Mouse (Mus musculus): Measurements from ENCODE around the gene Fut7.
"Not testable (repeated sequence)": the region's sequence is repeated elsewhere in the genome, so short reads cannot be mapped to it uniquely, and the experiment has no call there.

Gene Fut7

DNA sequence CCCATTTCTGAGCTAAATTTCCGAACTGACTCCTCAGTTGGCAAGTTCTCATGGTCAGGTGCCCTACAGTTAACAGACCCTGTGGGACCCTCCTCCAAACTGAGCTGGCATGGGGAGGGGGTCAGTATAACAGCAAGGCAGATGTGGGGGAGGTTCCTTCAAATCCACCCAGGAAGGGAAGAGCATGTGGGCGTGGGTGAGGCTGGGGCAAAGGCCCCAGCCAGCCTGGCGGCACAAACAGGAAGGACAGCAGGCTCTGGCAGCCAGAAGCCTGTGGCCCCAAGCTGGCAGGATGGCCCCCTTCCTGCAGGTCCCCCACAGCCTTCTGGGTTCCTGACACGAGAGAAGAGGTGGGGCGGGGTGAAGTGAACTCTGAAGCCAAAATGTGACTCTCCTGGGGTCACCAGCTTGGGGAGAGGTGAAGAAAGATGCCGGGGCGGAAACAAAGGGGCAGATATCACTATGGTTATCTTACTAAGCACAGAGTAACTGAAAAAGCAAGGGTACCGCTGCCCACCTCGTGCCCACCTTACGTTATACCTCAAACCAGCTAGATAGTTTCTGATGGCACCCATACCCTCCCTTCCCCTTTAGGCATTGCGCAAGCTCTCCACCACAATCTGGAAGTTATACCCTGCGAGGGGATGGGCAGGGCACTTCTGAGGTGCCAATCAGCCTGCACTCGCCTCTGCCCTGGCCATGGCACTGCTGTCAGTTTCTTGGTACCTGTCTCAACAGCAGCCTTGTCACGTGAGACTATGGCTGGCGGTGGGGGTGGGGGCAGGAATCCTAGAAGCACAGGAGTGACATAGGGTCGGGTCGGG, at the start of gene Fut7:
Fut7 (plus strand) TSS at position 681 of the 824 bp plus-strand sequence.
- DNase-seq = peak; percentile 95

- DNase-seq = no peak
Observed at GRCm38 (mm10) chr2:25373431-25373830, 49.6 kb upstream of the Fut7 start.

DNA sequence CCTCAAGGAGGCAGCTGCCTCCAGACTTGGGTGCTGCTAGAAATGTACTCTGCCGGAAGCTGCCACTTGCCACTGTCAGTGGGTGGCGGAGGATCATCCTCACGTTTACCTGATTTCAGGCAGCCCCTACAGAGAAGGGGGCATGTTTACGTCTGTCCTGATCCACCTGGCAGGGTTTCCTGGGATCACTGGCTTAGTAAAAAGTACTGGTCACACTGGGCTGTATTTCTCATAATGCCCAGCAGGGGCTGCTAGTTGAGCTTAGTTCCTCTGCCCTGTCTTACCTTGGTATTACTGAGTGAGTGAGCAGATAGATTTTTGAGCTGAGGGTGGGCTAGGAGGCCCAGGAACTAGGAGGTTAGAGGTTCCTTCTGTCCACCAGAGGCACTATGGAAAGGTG, 46.5 kb upstream of the Fut7 start:
- DNase-seq = peak; percentile 93

- DNase-seq = no peak
Observed at GRCm38 (mm10) chr2:25384492-25384891, 38.6 kb upstream of the Fut7 start.

GRCm38 (mm10) chr2:25391266-25391665, 31.8 kb upstream of the Fut7 start:
- DNase-seq = peak; percentile 93

DNA sequence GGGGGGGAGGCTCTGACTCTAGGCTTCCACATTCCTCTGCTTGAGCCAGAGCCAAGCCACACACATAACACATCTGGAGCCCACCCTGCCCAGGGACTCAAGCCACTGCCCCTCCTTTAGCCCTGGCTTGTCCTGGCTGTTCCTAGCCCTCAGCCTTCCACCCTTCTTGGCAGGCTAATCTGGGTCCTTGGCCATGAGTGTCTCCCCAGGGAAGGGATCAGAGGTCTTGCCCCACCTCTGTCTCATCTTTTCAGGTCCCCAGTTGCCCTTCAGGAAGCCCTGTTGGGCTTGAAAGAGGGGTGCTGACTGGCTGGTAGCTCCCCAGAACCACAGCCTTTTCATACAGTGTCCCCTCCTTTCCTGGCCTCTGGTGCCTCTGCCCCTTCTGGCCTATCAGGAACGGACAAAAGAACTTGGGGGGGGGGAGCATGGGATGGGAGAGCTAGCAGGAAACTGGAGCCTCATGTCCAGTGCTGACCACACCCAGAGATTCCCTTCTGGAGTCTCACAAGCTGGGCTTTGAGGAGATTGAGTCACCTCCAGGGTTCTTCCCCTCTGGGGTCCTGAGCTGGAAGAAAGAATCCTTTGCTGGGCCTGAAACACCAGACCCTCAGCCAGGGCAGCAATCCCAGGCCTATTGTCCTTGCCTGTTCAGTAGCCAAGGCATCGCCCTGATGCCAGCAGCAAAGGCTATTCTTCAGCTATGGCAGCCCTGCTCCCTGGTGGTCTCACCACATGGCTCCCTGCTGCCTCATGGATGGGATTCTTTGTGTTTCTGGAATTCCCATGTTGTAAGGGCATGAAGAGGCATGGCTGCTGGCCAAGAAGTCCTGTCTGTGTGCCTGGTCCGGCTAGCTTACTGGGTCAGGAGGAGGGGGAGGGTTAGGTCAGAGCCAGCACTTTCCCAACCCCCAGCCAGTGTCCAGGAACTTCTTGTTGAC, 28.5 kb upstream of the Fut7 start:
- peak; percentile 98 for DNase-seq

- peak; percentile 97 for DNase-seq
Observed at GRCm38 (mm10) chr2:25395721-25396596, 27.1 kb upstream of the Fut7 start, which contains the start of gene Entpd2. Gene Entpd2 (plus strand): TSS chr2:25395874.

DNA sequence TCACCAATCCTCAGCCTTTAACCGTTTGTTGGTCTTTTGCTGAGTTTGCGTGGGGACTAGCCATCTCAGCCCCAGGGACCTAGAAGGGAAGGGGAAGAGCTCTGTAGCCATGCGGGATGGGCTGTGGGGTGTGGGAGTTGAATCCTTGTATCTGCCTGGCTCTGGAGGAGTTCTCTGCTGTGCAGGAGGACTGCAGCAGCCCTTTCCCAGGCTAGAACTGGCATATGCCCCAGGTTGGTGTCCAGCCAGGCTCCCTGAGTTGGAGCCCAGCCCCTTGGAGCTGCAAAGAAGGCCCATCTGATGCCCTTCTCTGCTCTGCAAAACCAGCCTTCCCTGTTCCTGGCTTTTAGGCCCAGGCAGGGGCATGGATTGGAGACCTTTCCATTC, 26.5 kb upstream of the Fut7 start:
- DNase-seq = peak; percentile 94

DNA sequence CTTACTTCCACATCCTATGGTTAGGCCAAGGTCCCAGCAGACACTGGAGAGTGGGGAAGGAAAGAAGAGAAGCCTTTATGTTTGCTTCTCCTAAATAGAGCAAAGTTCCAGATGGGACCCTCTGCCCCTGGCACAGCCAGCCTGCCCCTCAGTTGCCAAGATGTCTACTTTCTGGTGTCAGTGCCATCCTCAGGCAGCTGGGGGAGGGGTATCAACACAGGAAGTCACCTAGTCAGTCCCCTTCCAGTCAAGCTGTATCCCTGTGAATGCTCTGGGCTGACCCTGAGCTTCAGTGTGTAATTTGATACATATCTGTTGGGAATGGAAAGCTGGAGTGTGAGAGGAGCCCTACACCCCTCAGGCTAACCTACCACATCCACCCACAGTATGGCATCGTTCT, 26.1 kb upstream of the Fut7 start:
- peak; percentile 90 for DNase-seq

DNA sequence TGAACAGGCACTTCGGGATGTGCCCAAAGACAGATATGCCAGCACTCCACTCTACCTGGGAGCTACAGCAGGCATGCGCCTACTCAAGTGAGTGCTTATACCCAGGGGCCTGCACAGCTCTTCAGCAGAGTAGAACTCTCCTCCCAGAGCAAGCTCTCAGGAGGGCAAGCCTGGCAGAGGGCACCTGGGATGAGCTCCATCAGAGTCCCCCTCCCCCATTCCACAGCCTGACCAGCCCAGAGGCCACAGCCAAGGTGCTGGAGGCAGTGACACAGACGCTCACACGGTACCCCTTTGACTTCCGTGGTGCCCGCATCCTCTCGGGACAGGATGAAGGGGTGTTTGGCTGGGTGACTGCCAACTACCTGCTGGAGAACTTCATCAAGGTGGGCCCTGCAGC, 25.0 kb upstream of the Fut7 start:
- DNase-seq = peak; percentile 90

- DNase-seq = peak; percentile 85
Observed at GRCm38 (mm10) chr2:25399051-25399450, 24.0 kb upstream of the Fut7 start, which contains the start of gene Npdc1. Gene Npdc1 (plus strand): TSS chr2:25399351.

DNA sequence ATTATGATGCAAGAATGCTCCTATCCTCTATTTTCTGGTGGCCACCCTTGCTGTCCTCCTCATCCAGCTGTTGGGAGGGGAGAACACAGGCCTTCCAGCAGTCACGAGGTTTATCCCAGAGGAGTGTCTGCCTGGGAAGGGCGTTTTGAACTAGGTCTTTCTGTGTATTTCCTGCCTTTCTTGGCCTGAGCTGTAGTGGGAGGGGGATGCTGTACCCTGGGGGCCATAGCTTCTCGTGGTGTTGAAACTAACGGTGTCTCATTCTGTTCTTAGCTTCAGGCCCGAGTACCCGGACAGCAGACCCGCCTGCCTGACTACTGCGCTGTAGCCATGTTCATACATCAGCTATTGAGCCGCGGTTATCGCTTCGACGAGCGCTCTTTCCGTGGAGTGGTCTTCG, 22.8 kb upstream of the Fut7 start:
- DNase-seq = peak; percentile 98

DNA sequence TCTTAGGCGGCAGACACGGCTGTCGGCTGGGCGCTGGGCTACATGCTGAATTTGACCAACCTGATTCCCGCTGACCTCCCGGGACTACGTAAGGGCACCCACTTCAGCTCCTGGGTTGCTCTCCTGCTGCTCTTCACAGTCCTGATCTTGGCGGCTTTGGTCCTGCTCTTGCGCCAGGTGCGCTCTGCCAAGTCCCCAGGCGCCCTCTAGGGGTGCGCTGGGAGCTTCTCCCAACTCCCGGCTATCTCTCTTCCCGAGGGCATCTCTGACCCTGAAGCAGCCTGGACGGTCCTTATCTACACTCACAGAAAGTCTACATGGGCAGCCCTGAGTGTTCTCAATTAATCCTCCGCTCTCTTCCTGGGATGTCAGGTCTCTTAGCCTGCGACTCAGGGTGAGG, 22.3 kb upstream of the Fut7 start:
- peak; percentile 96 for DNase-seq

GRCm38 (mm10) chr2:25402377-25402971, 20.6 kb upstream of the Fut7 start:
- DNase-seq = peak; percentile 95

DNA sequence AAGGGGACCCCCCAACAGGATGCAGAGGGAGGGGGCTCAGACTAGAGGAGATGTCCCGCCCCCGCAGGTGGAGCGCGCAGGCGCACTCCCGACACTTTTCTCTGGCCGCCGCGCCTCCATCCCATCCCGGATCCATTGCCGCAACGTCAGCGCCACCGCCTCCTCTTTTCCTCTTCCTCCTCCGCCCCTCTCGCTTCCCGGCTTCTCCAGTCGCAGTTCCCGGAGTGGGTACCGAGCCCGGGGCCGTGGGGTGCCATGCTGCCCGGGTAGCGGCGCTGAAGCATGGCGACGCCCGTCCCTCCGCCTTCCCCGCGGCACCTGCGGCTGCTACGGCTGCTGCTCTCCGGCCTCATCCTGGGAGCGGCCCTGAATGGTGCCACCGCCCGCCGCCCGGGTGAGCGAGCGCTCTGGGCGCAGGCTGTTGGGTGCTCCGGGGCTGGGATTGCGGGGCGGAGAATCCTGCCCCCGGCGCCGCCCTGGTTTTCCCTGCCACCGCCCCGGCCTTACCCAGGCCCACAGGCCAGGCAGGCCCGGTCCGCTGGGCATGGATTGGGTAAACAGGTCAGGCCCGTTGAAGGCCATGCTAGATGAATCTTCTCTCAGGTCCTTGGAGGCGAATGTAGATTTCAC, 20.0 kb upstream of the Fut7 start:
- DNase-seq = peak; percentile 99

DNA sequence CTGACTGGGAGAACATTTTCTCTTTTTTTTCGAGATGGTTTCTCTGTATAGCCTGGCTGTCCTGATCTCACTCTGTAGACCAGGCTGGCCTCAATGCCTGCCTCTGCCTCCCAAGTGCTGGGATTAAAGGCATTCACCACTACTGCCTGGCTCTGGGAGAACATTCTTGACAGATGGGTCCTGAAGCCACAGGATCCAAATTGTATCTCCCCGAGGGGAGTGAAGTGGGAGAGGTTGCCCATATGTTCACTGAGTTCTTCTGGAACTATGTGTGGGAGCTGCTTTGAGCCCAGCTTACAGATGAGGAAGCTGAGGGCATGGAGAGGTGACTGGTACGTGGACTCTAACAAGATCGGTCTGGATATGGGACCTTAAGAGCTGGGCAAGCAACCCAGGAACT, 19.1 kb upstream of the Fut7 start:
- DNase-seq = no peak

- peak; percentile 86 for DNase-seq
Observed at GRCm38 (mm10) chr2:25408908-25409307, 14.2 kb upstream of the Fut7 start.

- DNase-seq = not testable (repeated sequence)
Observed at GRCm38 (mm10) chr2:25413436-25413835, 9.6 kb upstream of the Fut7 start.

GRCm38 (mm10) chr2:25417426-25417825, 5.6 kb upstream of the Fut7 start:
- DNase-seq = no peak

DNA sequence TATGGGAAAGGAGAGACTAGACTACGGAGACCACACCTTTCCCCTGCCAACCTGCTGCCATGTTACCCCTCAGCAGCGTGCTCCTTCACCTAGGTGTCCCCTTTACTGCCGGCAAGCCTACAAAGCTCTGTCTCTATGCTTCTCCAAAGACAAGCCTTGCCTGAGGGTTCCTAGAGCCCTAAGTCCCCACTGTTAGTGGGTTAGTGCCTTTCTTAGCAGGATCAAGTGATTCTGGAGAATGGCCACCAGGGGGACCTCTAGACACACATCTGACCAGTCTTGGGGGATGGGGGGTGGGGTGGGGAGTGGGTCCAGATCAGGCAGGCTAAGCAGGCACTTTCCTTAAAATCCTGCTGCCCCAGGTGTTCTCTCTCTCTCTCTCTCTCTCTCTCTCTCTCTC, 1.2 kb upstream of the Fut7 start:
- DNase-seq = no peak

GRCm38 (mm10) chr2:25423626-25424025, 559 bp downstream of the Fut7 start:
- no peak for DNase-seq

DNA sequence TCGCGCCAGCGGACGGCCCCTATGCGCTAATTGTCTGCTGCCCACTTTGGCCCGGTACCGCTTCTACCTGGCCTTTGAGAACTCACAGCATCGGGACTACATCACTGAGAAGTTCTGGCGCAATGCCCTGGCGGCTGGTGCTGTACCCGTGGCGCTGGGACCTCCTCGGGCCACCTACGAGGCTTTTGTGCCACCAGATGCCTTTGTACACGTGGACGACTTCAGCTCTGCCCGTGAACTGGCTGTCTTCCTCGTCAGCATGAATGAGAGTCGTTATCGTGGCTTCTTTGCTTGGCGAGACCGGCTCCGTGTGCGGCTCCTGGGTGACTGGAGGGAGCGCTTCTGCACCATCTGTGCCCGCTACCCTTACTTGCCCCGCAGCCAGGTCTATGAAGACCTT, 2.4 kb downstream of the Fut7 start:
- no peak for DNase-seq
